In the genomic region with DNA sequence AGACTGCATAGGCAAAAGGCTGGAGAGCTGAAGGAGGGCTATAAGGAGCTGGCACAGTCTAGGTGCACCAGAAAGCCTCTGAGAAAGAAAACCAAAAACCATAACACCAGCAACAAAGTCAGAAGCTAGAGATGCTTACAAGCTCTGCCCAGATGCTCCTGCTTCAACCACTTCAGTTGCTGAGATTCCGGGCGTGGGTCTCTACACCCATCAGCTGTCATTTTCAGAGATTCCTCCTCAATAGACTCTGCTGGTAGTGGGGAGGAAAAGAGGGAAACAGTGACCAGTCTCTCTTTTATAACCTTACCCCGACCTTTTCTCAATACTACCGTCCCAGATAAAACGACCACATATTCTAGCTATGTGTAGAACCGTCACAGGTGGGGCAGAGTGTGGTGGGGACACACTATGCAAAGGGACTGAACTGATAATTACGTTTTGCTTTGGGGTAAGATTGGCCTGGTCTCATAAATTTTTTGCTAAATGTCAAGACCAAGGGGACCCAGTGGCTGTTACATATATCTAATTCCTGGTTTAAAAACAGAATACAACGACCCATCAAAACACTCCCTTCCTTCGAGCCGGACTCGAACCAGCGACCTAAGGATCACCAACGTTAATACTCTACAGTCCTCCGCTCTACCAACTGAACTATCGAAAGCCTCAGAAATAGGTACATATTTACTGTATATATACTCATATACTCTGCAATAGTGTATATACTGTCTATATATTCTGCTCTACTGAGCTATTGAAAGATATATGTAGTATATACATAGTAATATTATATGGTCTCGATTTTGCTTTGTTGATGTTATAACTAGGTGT, we compare ENCODE assay signal across 23 mouse cellular contexts. TPM values are rescaled to one million over a fixed set of nuclear protein-coding genes. Genes with fewer than 3 reads are reported as not detected.
A peak's percentile ranks its signal among the peaks of the same experiment; 100 is the strongest.
DNase-seq lines count a peak whose midpoint lies in the region; ATAC-seq and TF ChIP-seq lines count a peak whose summit lies in the region.
"Had no signal": no experiment of that assay in that cellular context is flagged by ENCODE, and none has a peak within 500 bp of the region (broad histone marks: within the 10 kb centered on the region; RNA-seq: fewer than 3 reads in every experiment).

No protein-coding gene starts in this region.

- H3K27me3 ChIP-seq in forebrain, embryonic 10.5 days (ENCODE audit: poor library complexity, severe bottlenecking), result no peaks in the 10 kb centered on the region
- no peaks in the 10 kb centered on the region for H3K27me3 ChIP-seq in forebrain, postnatal 0 days (ENCODE audit: insufficient read depth, low read length)
- no peaks in the 10 kb centered on the region for H3K27me3 ChIP-seq in midbrain, embryonic 10.5 days (ENCODE audit: low read depth, poor library complexity, severe bottlenecking)
- no peaks in the 10 kb centered on the region for H3K27me3 ChIP-seq in midbrain, postnatal 0 days (ENCODE audit: insufficient read depth, low read length)
- H3K27me3 ChIP-seq in ES-Bruce4 (ENCODE audit: control insufficient read depth, insufficient read depth, low read length, poor library complexity, severe bottlenecking), result no peaks in the 10 kb centered on the region
- H3K27me3 ChIP-seq: embryonic facial prominence, embryonic 12.5 days; hindbrain, embryonic 15.5 days; limb, embryonic 13.5 days; neural tube, embryonic 15.5 days had no signal

- H3K36me3 ChIP-seq in forebrain, embryonic 10.5 days (replicated peaks), result no peaks in the 10 kb centered on the region
- H3K36me3 ChIP-seq in forebrain, postnatal 0 days (ENCODE audit: insufficient read depth), result no peaks in the 10 kb centered on the region
- no peaks in the 10 kb centered on the region for H3K36me3 ChIP-seq in midbrain, embryonic 10.5 days
- no peaks in the 10 kb centered on the region for H3K36me3 ChIP-seq in midbrain, postnatal 0 days (ENCODE audit: insufficient read depth, low read length)
- H3K36me3 ChIP-seq in ES-Bruce4 (ENCODE audit: control insufficient read depth, insufficient read depth, low read length, poor library complexity, severe bottlenecking), result no peaks in the 10 kb centered on the region
- H3K36me3 ChIP-seq: embryonic facial prominence, embryonic 12.5 days; hindbrain, embryonic 15.5 days; limb, embryonic 13.5 days; neural tube, embryonic 15.5 days had no signal

- WGBS in forebrain, embryonic 10.5 days, result 48% methylated on average over 16 of the region's 16 CpGs
- 54% methylated on average over 16 of the region's 16 CpGs for WGBS in forebrain, postnatal 0 days
- WGBS in midbrain, embryonic 10.5 days, result 50% methylated on average over 16 of the region's 16 CpGs
- WGBS in midbrain, postnatal 0 days, result 61% methylated on average over 16 of the region's 16 CpGs

- no peak for TF ChIP-seq POLR2A in ES-Bruce4 (IDR thresholded peaks at IDR 0.05; ENCODE audit: insufficient read depth, low read length)

- ATAC-seq in forebrain, postnatal 0 days, result no peak
- no peak for ATAC-seq in midbrain, postnatal 0 days (ENCODE audit: low FRiP score)
- ATAC-seq: CD4-positive, CD25-positive, alpha-beta regulatory T cell, adult 4 months; forebrain, embryonic 16.5 days had no signal

- no peak overlapping the region for H3K9ac ChIP-seq in forebrain, postnatal 0 days
- no peak overlapping the region for H3K9ac ChIP-seq in midbrain, postnatal 0 days (replicated peaks; ENCODE audit: low read length, poor library complexity, severe bottlenecking)
- 0 out of 2 replicates have a peak overlapping the region, but pooled peaks have one; percentile 19 for H3K9ac ChIP-seq in ES-Bruce4 (ENCODE audit: low read depth, poor library complexity, severe bottlenecking)
- H3K9ac ChIP-seq: embryonic facial prominence, embryonic 12.5 days; hindbrain, embryonic 15.5 days; neural tube, embryonic 15.5 days had no signal

- no peak overlapping the region for H3K27ac ChIP-seq in forebrain, embryonic 10.5 days
- no peak overlapping the region for H3K27ac ChIP-seq in forebrain, postnatal 0 days (ENCODE audit: low read depth, low read length)
- H3K27ac ChIP-seq in midbrain, embryonic 10.5 days (replicated peaks), result no peak overlapping the region
- no peak overlapping the region for H3K27ac ChIP-seq in midbrain, postnatal 0 days (ENCODE audit: low read depth, low read length)
- H3K27ac ChIP-seq in ES-Bruce4 (ENCODE audit: insufficient read depth, low read length), result no peak overlapping the region
- H3K27ac ChIP-seq: embryonic facial prominence, embryonic 12.5 days; gastrocnemius, adult 2 months; hindbrain, embryonic 15.5 days; limb, embryonic 13.5 days; neural tube, embryonic 15.5 days had no signal

- H3K9me3 ChIP-seq in forebrain, embryonic 10.5 days, result no peaks in the 10 kb centered on the region
- H3K9me3 ChIP-seq in forebrain, postnatal 0 days (ENCODE audit: low read length), result no peaks in the 10 kb centered on the region
- H3K9me3 ChIP-seq in midbrain, embryonic 10.5 days (replicated peaks), result no peaks in the 10 kb centered on the region
- no peaks in the 10 kb centered on the region for H3K9me3 ChIP-seq in midbrain, postnatal 0 days (ENCODE audit: low read length)
- no peaks in the 10 kb centered on the region for H3K9me3 ChIP-seq in ES-Bruce4 (replicated peaks; ENCODE audit: control insufficient read depth, insufficient read depth, low read length, poor library complexity, severe bottlenecking)
- H3K9me3 ChIP-seq: embryonic facial prominence, embryonic 12.5 days; hindbrain, embryonic 15.5 days; limb, embryonic 13.5 days; neural tube, embryonic 15.5 days had no signal

- DNase-seq in forebrain, embryonic 10.5 days (ENCODE audit: extremely low spot score, low spot score), result no peak
- DNase-seq in forebrain, postnatal 0 days, result no peak
- no peak for DNase-seq in midbrain, embryonic 10.5 days (ENCODE audit: low spot score)
- DNase-seq in midbrain, postnatal 0 days (ENCODE audit: low spot score), result no peak
- peak; percentile 28 for DNase-seq in induced T-regulatory cell, adult 2 months (ENCODE audit: low read depth)
- DNase-seq in natural killer cell, adult 2 months (ENCODE audit: low spot score in 2 of 2), result no peak
- no peak for DNase-seq in left cerebral cortex, adult 18-20 months (ENCODE audit: low spot score in 2 of 2)
- DNase-seq: cerebellum, postnatal 10 days; gastrocnemius, adult 2 months; kidney, adult 2 months; kidney, postnatal 4 days; lung, adult 18-20 months; thymus, postnatal 25 days had no signal

- H3K4me2 ChIP-seq in forebrain, postnatal 0 days (ENCODE audit: low read depth), result no peak overlapping the region
- no peak overlapping the region for H3K4me2 ChIP-seq in midbrain, postnatal 0 days (ENCODE audit: low read depth, low read length, poor library complexity, severe bottlenecking)
- H3K4me2 ChIP-seq: hindbrain, embryonic 15.5 days; neural tube, embryonic 15.5 days had no signal

- H3K4me1 ChIP-seq in forebrain, embryonic 10.5 days, result peaks cover 37% of the 10 kb centered on the region
- no peaks in the 10 kb centered on the region for H3K4me1 ChIP-seq in forebrain, postnatal 0 days (ENCODE audit: insufficient read depth)
- H3K4me1 ChIP-seq in midbrain, embryonic 10.5 days, result peaks cover 30% of the 10 kb centered on the region
- no peaks in the 10 kb centered on the region for H3K4me1 ChIP-seq in midbrain, postnatal 0 days (ENCODE audit: insufficient read depth, low read length)
- H3K4me1 ChIP-seq in ES-Bruce4 (ENCODE audit: control insufficient read depth, insufficient read depth, low read length), result no peaks in the 10 kb centered on the region

- no peak for TF ChIP-seq CTCF in forebrain, postnatal 0 days (IDR thresholded peaks at IDR 0.05; ENCODE audit: low read depth)
- TF ChIP-seq CTCF in midbrain, postnatal 0 days (IDR thresholded peaks at IDR 0.05), result no peak
- no peak for TF ChIP-seq CTCF in ES-Bruce4 (IDR thresholded peaks at IDR 0.05; ENCODE audit: low read depth, low read length)

- H3K4me3 ChIP-seq in forebrain, embryonic 10.5 days, result peak overlapping the region; percentile 19; the same call in 1 of the 2 replicates
- no peak overlapping the region for H3K4me3 ChIP-seq in forebrain, postnatal 0 days (ENCODE audit: low read depth, low read length)
- 0 out of 2 replicates have a peak overlapping the region, but pooled peaks have one; percentile 7 for H3K4me3 ChIP-seq in midbrain, embryonic 10.5 days
- no peak overlapping the region for H3K4me3 ChIP-seq in midbrain, postnatal 0 days (ENCODE audit: low read depth, low read length)
- no peak overlapping the region for H3K4me3 ChIP-seq in ES-Bruce4 (ENCODE audit: low read depth, low read length)
- H3K4me3 ChIP-seq: gastrocnemius, adult 2 months; hindbrain, embryonic 15.5 days; neural tube, embryonic 15.5 days had no signal

- TF ChIP-seq EP300 in ES-Bruce4 (IDR thresholded peaks at IDR 0.05; ENCODE audit: insufficient read depth, low read depth, low read length), result no peak

RNA-seq across cellular contexts. Expression of a gene that starts 4.7 kb away (rescaled TPM):
- 15.3 and 15.5 TPM in 2 replicates for polyA plus RNA-seq in forebrain, embryonic 10.5 days (2016; fragmentation: Nextera tagmentation; extraction: Ambion mirVana)
- total RNA-seq in forebrain, postnatal 0 days (2014; rRNA removed), result 6.5 and 8.2 TPM in 2 replicates
- polyA plus RNA-seq in forebrain, postnatal 0 days (2015; fragmentation: Nextera tagmentation; extraction: Ambion mirVana), result 7.7 and 8.2 TPM in 2 replicates
- 14.3 and 14.7 TPM in 2 replicates for polyA plus RNA-seq in midbrain, embryonic 10.5 days (2016; fragmentation: Nextera tagmentation; extraction: Ambion mirVana)
- 4.9 and 7.3 TPM in 2 replicates for total RNA-seq in midbrain, postnatal 0 days (2014; rRNA removed)
- polyA plus RNA-seq in midbrain, postnatal 0 days (2015; fragmentation: Nextera tagmentation; extraction: Ambion mirVana), result 5.2 and 6.0 TPM in 2 replicates
- 10.0 and 10.3 TPM in 2 replicates for polyA plus RNA-seq in ES-Bruce4 (2011; ENCODE audit: insufficient read depth, insufficient read length, low read depth, missing spikeins)
- total RNA-seq in left cerebral cortex, adult 18-20 months (2021), result 1 to 10 TPM; 9.0 to 9.5 TPM

RNA-seq across cellular contexts. Expression of a gene that starts 37.3 kb away (rescaled TPM):
- polyA plus RNA-seq in forebrain, embryonic 10.5 days (2016; fragmentation: Nextera tagmentation; extraction: Ambion mirVana), result 0.09 TPM in 1 of 2 replicates, not detected in the other
- 0.08 and 0.33 TPM in 2 replicates for total RNA-seq in forebrain, postnatal 0 days (2014; rRNA removed)
- polyA plus RNA-seq in forebrain, postnatal 0 days (2015; fragmentation: Nextera tagmentation; extraction: Ambion mirVana), result 0.12 TPM in 1 of 2 replicates, not detected in the other
- polyA plus RNA-seq in midbrain, embryonic 10.5 days (2016; fragmentation: Nextera tagmentation; extraction: Ambion mirVana), result 0.04 and 0.06 TPM in 2 replicates
- 0.05 TPM in 1 of 2 replicates, not detected in the other for total RNA-seq in midbrain, postnatal 0 days (2014; rRNA removed)
- 0.04 and 0.07 TPM in 2 replicates for polyA plus RNA-seq in midbrain, postnatal 0 days (2015; fragmentation: Nextera tagmentation; extraction: Ambion mirVana)
- polyA plus RNA-seq in ES-Bruce4 (2011; ENCODE audit: insufficient read depth, insufficient read length, low read depth, missing spikeins), result 0.40 and 0.46 TPM in 2 replicates
- total RNA-seq in left cerebral cortex, adult 18-20 months (2021), result not detected
- total RNA-seq: gastrocnemius, adult 2 months; heart, adult 8-10 months; heart, postnatal 25 days; megakaryocyte-erythroid progenitor cell, adult 5-6 weeks had no signal
- polyA plus RNA-seq: CD4-positive, CD25-positive, alpha-beta regulatory T cell, adult 4 months; kidney, adult 2 months; neural tube, embryonic 15.5 days had no signal

RNA-seq across cellular contexts. Expression of a gene that starts 59.4 kb away (rescaled TPM):
- polyA plus RNA-seq in forebrain, embryonic 10.5 days (2016; fragmentation: Nextera tagmentation; extraction: Ambion mirVana), result 57.1 and 58.7 TPM in 2 replicates
- total RNA-seq in forebrain, postnatal 0 days (2014; rRNA removed), result 32.9 and 35.5 TPM in 2 replicates
- 23.1 and 33.6 TPM in 2 replicates for polyA plus RNA-seq in forebrain, postnatal 0 days (2015; fragmentation: Nextera tagmentation; extraction: Ambion mirVana)
- polyA plus RNA-seq in midbrain, embryonic 10.5 days (2016; fragmentation: Nextera tagmentation; extraction: Ambion mirVana), result 55.6 and 58.6 TPM in 2 replicates
- total RNA-seq in midbrain, postnatal 0 days (2014; rRNA removed), result 19.7 and 32.5 TPM in 2 replicates
- 31.1 and 31.5 TPM in 2 replicates for polyA plus RNA-seq in midbrain, postnatal 0 days (2015; fragmentation: Nextera tagmentation; extraction: Ambion mirVana)
- 47.3 and 52.8 TPM in 2 replicates for polyA plus RNA-seq in ES-Bruce4 (2011; ENCODE audit: insufficient read depth, insufficient read length, low read depth, missing spikeins)
- total RNA-seq in left cerebral cortex, adult 18-20 months (2021), result 10 to 100 TPM; 29.5 to 31.7 TPM

Comparison
In these comparisons a context has a peak if more than half of its experiments do, and no peak if none do; other contexts are left out.
1. H3K4me3 ChIP-seq: peak in forebrain, embryonic 10.5 days (single experiment) and midbrain, embryonic 10.5 days (single experiment); none in forebrain, postnatal 0 days (single experiment), midbrain, postnatal 0 days (single experiment) and ES-Bruce4 (single experiment).